Mouse (Mus musculus) midbrain, embryonic 14.5 days (tissue): ENCODE measurements around the gene Habp2. TPM values are rescaled to one million over a fixed set of nuclear protein-coding genes. Genes with fewer than 3 reads are reported as not detected.

ENCODE experiments used
- polyA plus RNA-seq: library from polyadenylated mRNA; unstranded; fragments of >200 nt; fragmentation: Nextera tagmentation; extraction: Ambion mirVana; gene quantifications from 2 replicates; pipeline ENCODE4 v1.2.1, GENCODE M21; 2014

Habp2 gene
- polyA plus RNA-seq, 1 experiment from 2014 or later, result not detected

Other genes with a start within 250 kb of the Habp2 start
- 0.23 and 0.37 TPM in 2 replicates for gene Nrap, start 102.9 kb downstream of the Habp2 start, polyA plus RNA-seq
- 17.2 and 19.3 TPM in 2 replicates for gene Casp7, start 110.0 kb downstream of the Habp2 start, polyA plus RNA-seq
- 0.18 and 0.27 TPM in 2 replicates for gene Plekhs1, start 174.5 kb downstream of the Habp2 start, polyA plus RNA-seq